Mouse (Mus musculus) intestine, embryonic 15.5 days (tissue): ENCODE data around the gene Btbd35f26. TPM values are rescaled to one million over a fixed set of nuclear protein-coding genes. Genes with fewer than 3 reads are reported as not detected.
"Not testable (repeated sequence)": the region's sequence is repeated elsewhere in the genome, so short reads cannot be mapped to it uniquely, and the experiment has no call there.

Experiments used
- ATAC-seq: fragments of 200-750 bp; cut with Nextera tagmentation; 2 replicates; pipeline ENCODE4 v1.8.0; 2017; ENCODE audit warnings: moderate TSS enrichment, moderate library complexity
- H3K27ac ChIP-seq: fragments of 300-500 bp; sonication (generic); 2 replicates; pipeline ENCODE4 v1.5.1; 2015; ENCODE audit warnings: mild to moderate bottlenecking, inconsistent platforms
- H3K27me3 ChIP-seq: fragments of 300-500 bp; sonication (generic); replicated peaks from 2 replicates; pipeline ENCODE4 v1.6.1; 2015; ENCODE audit warnings: inconsistent platforms
- H3K36me3 ChIP-seq: fragments of 300-500 bp; sonication (generic); 2 replicates; pipeline ENCODE4 v1.6.1; 2015; ENCODE audit warnings: inconsistent platforms
- H3K4me1 ChIP-seq: fragments of 300-500 bp; sonication (generic); replicated peaks from 2 replicates; pipeline ENCODE4 v1.6.1; 2015; ENCODE audit warnings: inconsistent platforms
- H3K4me2 ChIP-seq: fragments of 300-500 bp; sonication (generic); replicated peaks from 2 replicates; pipeline ENCODE4 v1.6.1; 2015; ENCODE audit warnings: mild to moderate bottlenecking, inconsistent platforms
- H3K4me3 ChIP-seq: fragments of 300-500 bp; sonication (generic); replicated peaks from 2 replicates; pipeline ENCODE4 v1.5.1; 2015; ENCODE audit warnings: inconsistent platforms
- H3K9ac ChIP-seq: fragments of 300-500 bp; sonication (generic); 2 replicates; pipeline ENCODE4 v1.6.1; 2015; ENCODE audit warnings: inconsistent platforms
- H3K9me3 ChIP-seq: fragments of 300-500 bp; sonication (generic); 2 replicates; pipeline ENCODE4 v1.6.1; 2016; ENCODE audit warnings: inconsistent platforms
- WGBS: fragments of 180-500 bp; shearing (Covaris S2); methylation state at CpG from one replicate; pipeline ENCODE4 v1.1.7; 2015; 5-methylcytosine and 5-hydroxymethylcytosine counted together
- polyA plus RNA-seq: library from polyadenylated mRNA; unstranded; fragments of >200 nt; fragmentation: Nextera tagmentation; extraction: Ambion mirVana; gene quantifications from 2 replicates; pipeline ENCODE4 v1.2.1, GENCODE M21; 2015

Btbd35f26 gene
- polyA plus RNA-seq, result not detected in 2 replicates

GRCm38 (mm10) chrX:31336154-31336553 is at the start of gene Btbd35f26:
Btbd35f26 (plus strand) TSS chrX:31336454.
- H3K36me3 ChIP-seq, H3K4me1 ChIP-seq, H3K9me3 ChIP-seq, H3K4me2 ChIP-seq, H3K9ac ChIP-seq, H3K27ac ChIP-seq, H3K4me3 ChIP-seq, ATAC-seq, H3K27me3 ChIP-seq: not testable (repeated sequence)
- no CpG with 5 or more reads among the region's 4 CpGs for WGBS

- not testable (repeated sequence) for H3K4me1 ChIP-seq, H3K27me3 ChIP-seq, H3K9me3 ChIP-seq, H3K9ac ChIP-seq, H3K4me2 ChIP-seq, H3K4me3 ChIP-seq, H3K36me3 ChIP-seq, H3K27ac ChIP-seq, ATAC-seq
- WGBS, result 67% methylated on average over 3 of the region's 4 CpGs
Observed at GRCm38 (mm10) chrX:31341924-31342323, 5.7 kb downstream of the Btbd35f26 start.

GRCm38 (mm10) chrX:31383818-31384217 is 47.6 kb downstream of the Btbd35f26 start, which contains the start of gene Btbd35f19:
Btbd35f19 (minus strand) TSS chrX:31383918.
- not testable (repeated sequence) for H3K4me1 ChIP-seq, H3K4me3 ChIP-seq, H3K27me3 ChIP-seq, H3K9ac ChIP-seq, H3K36me3 ChIP-seq, H3K4me2 ChIP-seq, H3K9me3 ChIP-seq, H3K27ac ChIP-seq, ATAC-seq
- WGBS, result no CpG with 5 or more reads among the region's 4 CpGs

Other genes starting within 250 kb of the Btbd35f26 start
- not detected in 2 replicates for gene Btbd35f29, start 218.8 kb upstream of the Btbd35f26 start, polyA plus RNA-seq
- not detected in 2 replicates for gene Spin2f, start 82.6 kb upstream of the Btbd35f26 start, polyA plus RNA-seq
- gene Btbd35f19, start 47.5 kb downstream of the Btbd35f26 start, polyA plus RNA-seq, result not detected in 2 replicates
- not detected in 2 replicates for gene Gm21883, start 237.8 kb downstream of the Btbd35f26 start, polyA plus RNA-seq